Mouse (Mus musculus) frontal cortex, postnatal 10 days (tissue): ENCODE measurements around the gene Cbwd1.

Source experiments
- DNase-seq, 2 experiments: peaks; one replicate each; pipeline ENCODE4 v3.0.0; 2022; ENCODE audit warnings: low spot score in 2 of 2, mixed read lengths in 1 of 2

Cbwd1 gene

DNA sequence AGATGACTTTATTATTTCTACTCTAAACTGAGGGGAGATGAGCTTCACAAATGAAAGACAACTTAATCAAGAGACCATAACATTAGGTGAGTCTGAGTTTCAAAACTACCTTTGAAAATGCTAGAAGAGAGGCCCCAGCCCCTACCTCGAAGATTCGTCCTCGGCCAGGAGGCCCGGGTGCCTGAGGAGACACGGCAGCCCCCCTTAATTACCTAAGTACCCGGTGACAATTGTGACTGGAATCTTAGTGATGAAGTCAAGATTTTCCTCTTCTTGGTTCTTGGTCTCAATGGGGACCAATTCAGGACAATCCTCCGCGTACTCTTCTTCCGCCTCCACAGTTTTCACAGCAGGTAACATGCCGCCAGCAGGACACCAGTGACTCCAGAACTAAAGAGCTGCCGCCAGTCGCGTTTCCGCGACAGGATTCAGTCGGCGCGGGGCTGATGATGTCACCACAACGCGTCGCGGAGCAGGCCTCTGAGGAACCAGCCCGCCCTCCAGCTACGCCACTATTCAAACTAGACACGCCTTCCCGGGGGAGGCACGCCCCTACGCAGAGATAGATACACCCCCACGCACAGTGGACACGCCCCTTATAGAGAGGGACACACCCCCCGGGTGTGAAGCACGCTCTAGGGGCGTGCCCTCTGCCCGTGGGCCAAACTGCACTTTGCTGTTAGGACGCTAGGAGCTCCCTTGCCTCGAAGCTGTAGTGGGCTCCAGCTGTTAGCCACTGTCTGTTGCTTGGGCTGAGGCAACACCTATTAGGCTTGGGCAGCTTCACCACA lies at the start of gene Cbwd1:
Cbwd1 (minus strand) TSS at position 439 of the 791 bp plus-strand sequence.
- peak; percentile 96 to 97 for DNase-seq

DNA sequence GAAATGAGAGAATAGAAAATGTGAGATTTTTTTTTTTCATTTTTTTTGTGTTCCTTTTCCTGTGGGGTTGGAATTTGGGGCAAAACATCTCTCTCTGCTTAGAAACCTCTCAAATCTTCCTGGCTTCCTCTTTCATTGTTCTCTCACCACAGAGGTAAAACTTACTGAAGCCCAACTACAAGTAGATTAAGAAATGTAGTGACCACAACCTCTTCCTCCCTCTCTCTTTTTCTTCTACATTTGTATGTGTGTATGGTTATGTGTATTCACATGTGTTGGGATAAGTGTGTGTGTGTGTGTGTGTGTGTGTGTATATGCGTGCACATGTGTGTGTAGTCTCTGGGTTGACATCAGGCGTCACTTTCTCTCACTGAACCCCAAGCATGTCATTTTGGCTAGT lies 47.1 kb upstream of the Cbwd1 start:
- DNase-seq = no peak

DNA sequence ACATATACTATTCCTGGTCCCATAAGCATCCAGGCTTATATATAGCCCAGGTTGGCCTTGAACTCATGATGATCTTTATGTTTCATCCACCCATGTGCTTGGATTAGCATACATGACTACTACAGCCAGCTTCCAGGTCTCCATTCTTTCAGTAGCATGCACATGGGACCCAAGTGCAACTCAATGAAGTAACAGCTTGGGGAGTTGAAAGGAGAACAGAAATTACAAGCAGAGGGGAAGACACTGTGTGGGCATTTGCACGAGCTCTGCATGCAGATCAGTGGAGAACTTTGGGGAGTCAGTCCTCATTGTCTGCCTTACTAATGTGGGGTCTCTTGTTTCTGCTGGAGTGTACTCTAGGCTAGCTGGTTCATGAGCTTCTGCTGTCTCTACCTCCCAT lies 45.3 kb upstream of the Cbwd1 start:
- DNase-seq = no peak

DNA sequence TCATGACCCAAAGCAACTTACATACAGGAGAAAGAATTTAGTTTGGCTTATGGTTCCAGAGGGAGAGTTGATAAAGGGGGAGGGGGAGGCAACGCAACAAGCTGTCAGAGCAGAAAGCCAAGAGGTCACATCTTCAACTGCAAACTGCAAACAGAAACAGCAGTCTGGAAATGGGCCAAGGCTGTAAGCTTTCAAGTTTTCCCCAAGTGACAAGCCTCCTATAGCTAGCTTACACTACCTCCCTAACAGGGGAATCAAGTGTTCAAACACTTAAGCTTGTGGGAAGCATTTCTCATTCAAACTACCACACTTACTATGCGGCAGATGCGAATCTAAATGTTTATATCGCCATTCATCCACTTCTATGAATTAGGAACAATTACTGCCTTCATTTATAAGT lies 42.4 kb upstream of the Cbwd1 start:
- no peak for DNase-seq

DNA sequence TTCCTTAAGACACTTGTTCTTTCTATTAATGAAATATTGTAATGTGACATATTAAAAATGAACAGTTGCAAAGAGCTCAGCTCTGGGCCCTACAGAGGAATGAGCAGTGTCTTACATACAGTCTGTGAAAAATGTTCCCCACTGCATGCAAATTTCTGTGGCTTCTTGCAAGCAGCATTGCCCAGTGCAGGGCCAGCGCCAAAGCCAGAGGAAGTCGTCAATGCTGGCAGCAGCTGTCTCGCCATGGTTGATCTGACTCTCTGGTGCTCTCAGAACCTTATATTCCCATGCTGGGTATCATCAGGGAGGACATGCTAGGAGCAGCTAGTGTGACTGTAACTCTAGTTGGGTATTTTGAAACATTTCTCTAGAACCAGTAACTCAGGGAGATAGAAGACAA lies 41.4 kb upstream of the Cbwd1 start:
- DNase-seq = no peak

DNA sequence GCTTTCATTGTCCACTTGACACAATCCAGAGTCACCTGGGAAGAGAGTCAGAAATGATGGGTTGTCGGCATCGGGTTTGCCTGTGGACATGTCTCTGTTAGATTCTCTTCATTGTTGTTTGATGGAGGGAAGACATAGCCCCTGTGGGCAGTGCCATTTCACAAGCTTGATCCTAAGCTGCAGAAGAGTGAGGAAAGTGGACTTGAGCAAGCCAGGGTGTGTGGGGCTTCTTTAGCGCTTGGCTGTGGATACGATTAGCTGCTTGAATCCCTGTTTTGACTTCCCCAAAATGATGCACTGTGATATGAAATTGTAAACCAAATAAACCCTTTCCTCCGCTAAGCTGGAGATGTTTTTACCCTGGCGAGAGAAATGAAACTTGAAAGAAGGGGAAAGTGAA lies 40.6 kb upstream of the Cbwd1 start:
- no peak for DNase-seq

DNA sequence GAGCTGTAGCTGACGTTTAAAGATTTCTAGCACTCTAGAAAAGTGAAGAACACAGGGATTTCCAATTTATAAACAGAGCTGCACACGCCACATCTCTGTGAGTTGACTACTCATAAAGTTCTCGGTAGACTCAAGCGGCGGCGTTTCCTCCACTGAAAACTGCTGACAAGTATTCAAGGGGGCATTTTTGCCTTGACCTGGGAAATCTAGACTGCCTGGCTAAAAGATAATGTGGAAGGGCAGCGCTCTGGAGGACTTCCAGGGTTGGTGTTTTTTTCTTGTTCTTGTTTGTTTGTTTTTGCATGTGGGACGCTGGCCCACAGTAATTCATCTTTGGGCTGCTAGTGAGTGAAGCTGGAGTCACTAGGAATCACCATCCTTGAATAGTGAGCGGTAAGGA lies 38.7 kb upstream of the Cbwd1 start:
- DNase-seq = no peak

DNA sequence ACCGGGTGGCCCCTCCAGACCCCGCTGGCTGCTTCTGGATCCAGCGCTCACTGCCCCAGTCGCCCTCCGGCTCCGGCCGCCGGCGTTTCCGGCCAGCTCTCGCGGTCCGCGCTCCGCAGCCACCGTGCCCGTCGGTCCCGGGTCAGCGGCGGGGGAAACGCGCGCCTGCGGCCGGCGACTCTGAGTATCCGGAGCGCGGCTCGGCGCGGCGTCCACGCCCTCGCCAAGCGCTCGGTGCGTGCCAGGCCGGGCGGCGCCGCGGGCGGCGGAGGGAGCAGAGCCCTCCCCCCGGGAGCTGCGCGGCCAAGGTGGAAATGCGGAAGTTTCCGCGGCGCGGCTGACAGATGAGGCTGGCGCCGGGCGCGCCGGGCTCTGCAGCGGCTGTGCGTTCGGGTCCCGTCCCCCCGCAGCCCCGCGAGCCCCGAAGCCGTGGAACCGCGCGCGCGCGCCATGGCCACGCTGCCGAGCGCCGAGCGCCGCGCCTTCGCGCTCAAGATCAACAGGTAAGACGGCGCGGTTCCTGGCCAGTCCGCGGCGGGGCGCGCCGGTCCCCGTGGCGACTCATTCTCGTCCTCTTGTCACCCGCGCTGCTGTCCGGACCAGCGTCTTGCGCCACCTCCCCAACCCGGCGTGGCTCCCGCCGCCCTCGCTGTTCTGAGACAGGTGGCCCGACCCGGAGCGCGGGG lies 37.9 kb upstream of the Cbwd1 start, which contains the start of gene Dock8:
Dock8 (plus strand) TSS at position 334 of the 686 bp plus-strand sequence.
- DNase-seq = peak; percentile 24 to 37

DNA sequence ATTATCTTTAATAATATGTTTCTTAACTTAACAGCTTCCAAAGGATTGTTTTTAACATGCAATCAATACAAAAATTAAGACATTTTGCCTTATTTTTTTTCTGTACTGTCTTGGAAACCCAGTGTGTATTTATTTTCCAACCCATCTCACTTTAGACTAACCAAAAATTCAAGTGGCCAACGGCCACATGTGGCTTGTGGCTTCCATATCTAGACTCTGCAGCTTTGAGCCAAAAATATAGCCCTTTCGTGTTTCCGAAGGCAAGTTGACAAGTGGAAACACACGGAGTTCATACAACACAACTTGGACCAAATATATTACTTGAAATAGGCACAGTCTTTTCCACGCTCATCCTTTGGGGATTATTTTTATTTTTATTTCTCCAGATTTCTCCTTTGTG lies 37.2 kb upstream of the Cbwd1 start:
- no peak for DNase-seq

DNA sequence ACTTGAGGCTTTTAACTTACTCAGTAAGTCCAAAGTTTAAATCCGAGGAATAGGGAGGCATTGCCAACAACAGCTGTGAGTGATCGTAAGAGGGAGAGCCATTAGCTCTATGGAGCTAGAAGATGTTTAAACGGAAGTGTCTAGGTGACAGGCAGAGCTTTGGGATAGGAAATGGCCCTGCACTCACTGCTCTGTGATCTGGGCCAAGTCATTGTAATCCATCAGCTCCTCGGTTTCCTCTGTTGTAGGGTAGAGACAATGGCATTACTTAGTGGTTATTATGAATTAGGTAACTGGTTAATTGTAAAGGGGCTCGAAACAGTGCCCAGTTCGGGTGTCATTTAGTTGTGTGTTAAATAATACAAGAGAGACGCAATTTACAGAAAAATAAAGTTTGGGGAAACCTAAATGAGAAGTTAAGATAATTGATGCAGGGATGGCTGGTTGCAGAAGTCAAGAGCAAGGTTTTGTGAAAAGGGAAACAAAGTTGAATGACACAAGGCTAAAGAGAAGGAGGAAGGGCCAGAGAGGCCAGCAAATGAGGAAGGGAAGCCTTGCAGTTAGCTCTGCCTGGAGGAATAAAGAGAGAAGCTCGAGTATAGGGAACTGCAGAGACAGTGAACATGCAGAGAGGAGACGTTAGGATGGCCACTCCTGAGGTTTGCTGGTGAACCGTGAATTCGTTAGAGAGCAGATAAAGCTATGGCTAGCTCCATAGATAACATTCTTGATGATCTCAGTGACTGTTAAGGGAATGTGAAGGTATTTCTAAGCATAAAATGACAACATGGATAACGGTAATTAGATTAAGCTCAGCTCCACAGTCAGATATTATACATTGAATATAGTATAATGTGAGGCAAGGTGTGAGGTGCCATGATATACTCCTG lies 35.6 kb upstream of the Cbwd1 start:
- DNase-seq = no peak

DNA sequence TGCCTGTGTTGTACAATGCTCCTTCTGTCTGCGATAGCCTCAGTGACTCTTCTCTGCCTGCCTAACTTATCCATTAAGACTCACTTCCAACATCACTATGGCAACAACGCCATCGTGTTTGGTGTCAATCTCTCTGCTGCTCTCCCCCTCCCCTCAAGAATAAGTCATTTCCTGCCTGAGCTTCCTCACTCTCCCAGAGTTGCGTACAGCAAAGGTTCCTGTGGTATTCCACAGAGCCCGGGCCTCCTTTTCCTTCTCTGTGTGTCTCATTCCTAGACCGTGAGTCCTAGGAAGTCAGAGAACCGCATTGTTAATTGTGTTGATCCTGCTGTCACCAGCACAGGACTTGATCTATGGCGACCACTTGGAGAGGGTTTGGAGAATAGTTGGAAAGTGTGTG lies 33.5 kb upstream of the Cbwd1 start:
- no peak for DNase-seq

DNA sequence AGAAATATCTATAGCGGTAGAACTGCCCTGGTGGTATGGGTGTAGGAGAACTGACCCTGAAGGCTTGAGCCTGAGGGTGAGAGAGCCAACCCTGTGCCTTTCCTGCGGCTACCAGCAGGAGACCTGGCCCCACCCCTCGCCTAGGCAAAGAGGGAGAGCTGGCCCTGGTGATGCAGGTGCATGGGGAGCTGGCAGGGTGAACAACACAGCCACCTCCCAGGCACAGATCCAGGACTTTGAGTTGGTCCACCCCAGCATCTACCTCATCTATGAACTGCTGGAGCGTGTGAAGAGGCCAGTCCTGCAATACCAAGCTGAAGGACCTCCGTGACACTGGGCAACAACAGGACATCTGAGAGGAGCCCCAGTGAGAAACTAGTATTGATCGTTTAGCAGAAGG lies 32.1 kb upstream of the Cbwd1 start:
- DNase-seq = no peak

DNA sequence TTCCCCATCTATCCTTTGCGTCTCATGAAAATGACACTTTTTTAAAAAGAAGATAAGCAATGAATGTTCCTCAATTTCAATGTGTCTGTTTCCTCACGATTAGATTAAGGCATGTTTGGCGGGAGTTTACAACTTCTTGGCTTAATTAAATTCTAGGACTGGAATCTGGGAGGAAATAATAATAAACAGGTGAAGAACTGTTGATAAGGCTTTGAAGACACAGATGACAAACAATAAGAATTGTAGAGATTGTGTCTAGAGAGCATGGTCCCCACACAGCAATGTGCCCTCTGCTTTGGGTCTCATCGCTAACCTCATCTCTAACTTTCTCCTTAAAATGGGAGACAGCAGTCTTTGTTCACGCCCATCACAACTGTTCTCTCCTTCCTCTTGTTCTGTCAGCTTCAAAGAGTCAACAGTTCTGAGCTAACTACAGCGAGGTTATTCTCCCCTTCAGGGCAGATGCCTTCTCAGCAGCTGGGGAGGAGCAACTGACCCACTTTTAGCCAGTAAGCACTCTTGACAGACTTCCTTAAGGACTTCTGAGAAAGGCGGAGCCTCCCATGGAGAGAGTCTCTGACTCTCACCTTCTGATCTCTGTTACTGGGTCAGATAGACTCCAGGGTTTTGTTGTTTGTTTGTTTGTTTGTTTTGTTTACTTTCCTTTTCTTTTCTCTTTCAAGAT lies 28.9 kb upstream of the Cbwd1 start:
- no peak for DNase-seq

DNA sequence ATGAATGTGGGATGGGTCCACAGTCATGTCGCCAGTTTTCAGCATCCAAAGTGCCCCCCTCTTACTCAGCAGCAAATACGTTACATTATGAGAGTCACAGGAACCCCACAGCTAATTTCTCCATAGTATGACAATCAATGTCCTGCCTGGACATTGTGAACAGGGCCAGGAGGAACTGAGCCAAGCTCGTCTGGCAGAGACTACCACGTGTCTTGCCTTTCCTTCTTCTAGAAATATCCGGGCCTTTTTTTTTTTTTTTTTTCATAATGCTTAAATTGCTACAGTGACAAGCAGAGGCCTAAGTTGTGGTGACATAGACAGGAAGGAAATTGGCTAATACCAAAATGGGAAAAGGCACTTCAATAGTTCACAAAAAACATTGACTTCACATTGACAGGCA lies 27.4 kb upstream of the Cbwd1 start:
- no peak for DNase-seq

DNA sequence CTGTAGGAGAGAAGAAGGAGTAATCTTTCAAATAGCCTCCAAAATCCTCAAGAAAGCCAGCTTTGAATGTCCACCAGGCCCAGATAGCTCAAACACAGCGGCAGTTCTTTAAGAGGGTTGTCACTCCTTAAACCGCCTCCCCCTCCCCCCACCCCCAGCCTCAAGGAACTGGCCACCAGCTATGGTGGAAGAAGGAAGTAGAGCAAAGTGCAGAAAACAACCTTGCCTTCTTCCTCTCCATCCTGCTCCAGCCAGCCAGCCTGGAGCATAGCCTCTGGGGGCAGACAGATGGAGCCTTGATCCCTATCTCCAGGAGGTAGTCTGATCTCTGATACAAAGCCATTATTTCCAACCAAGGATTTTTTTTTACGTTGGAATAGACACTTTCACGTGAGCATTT lies 25.9 kb upstream of the Cbwd1 start:
- no peak for DNase-seq

DNA sequence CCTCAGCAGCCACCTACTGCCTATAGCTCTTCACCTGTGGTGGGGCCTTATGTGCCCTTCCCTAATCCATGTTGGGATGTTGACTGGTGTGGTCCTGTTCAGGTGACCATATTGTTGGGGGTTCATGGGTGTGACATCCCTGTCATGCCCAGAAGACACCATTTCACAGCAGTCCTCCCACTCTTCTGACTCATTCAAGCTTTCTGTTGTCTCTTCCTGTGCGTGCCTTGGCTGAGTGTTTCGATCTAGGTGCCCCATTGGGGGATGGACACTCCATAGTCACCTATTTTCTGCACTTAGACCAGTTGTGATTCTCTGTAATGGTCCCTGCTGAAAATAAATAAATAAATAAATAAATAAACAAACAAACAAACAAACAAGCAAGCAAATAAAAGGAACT lies 23.6 kb upstream of the Cbwd1 start:
- DNase-seq = no peak

DNA sequence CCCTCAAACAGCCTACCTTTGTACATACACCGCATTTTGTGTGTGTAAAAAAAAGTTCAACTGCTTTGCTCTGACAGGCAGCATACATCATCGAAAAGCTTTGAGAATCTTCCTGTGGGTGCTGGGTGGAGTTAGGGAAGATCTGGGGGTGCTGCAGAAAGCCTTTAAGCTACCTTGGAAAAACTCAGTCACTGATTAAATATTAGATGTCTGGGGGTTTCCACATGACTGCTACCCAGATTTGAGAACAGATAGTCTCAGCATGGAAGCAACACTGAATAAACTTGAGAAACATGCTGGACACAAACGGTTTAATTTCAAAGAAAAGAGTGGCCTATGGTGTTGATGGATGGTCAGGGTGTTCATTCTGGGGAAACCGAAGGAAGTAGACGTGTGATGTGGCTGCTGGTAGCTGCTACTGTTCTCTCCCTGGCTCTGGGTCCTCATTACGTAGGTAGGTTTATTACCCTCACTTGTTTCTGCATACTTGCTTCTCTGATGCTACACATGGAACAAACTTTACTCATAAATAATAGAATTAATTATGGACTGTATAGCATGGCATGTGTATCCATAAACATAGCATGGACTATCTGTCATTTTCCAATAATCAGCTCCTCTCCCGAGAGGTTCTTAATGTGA lies 22.6 kb upstream of the Cbwd1 start:
- no peak for DNase-seq

DNA sequence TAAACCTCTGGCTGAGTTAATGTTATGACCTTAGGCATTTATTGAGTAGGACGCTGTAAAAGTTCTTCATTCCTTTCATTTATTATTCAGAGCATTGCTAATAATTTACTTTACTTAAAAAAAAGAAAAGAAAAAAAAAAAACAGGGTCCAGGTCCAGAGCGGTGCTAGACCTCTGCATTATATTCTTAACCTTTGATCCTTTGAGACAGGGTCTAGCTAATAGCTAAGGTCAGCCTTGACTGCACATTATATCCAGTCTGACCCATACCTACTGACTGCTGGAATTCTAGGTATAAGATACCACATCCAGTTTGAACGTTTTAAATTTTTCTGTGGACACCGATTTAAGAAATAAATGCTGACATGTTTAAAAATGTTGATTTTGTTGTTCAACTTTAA lies 21.6 kb upstream of the Cbwd1 start:
- DNase-seq = no peak

DNA sequence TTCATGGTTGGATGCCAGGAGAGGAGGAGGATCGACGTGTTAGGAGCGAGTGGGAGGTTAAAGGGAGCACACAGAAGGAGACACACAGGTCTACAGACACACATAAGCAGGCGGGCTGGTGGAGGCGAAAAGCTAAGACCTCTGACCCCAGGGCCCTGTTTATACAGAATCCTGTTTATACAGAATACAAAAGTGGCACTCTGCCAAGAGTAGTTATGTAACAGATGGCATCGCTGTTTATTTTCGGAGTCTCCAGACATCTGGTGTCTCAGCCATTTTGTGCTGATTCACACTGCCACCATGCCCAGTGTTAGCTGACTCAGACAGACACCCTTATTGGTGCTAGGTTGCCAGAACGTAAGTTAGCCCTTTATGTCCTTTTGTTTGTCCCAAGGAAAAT lies 19.9 kb upstream of the Cbwd1 start:
- peak in 1 of 2 experiments; percentile 12 for DNase-seq

DNA sequence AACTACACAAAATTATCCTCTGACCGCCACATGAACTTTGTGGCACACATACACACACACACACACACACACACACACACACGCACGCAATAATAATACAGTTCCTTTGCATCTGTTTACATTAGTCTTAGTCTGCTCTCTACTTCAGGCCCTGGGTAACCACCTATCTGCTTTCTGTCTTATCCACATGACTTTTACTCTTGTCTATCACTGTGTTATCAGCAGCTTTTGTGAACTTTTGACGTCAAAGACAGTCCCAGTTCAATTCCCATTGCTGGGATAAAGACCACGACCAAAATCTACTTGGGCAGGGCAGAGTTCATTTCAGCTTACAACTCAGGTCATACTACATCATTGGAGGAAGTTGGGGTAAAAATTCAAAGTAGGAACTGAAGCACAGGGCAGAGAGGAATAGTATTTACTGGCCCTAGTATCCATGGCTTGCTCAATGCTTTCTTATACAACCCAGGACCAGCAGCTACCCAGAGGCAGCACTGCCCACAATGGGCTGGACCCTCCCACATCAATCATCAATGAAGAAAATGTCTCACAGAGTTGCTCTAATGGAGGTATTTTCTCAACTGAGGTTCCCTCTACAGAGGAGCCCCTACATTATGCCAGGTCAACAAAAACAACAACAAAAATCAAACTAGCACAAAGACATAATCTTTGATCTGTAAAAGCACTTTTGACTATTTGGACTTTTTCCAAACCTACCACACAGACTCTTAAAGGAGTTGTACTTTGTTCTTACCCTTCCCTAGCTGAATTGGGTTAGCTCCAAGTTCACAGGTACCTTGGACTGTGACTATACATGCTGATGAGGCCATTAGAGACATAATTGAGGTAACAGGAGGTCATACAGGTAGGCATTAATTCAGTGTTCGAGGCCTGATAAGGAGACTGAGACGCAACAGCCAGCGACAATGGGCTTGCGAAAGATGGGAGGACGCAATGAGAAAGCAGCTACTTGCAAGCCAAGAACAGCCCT lies 17.7 kb upstream of the Cbwd1 start:
- no peak for DNase-seq
